Mouse (Mus musculus) liver, adult 2 months (tissue): ENCODE measurements at regions not wholly inside any gene's neighbourhood (a gene's known extent, or its start where the extent isn't known, plus 50 kb on each side); places are given as distances from the start of the nearest gene placed in this dataset.

Source experiments
- CTCF ChIP-seq: fragments of 200-500 bp; IDR thresholded peaks from 2 replicates; pipeline ENCODE4 v1.5.1; 2011; ENCODE audit warnings: low read depth, low read length, control low read depth
- POLR2A ChIP-seq: fragments of 200-500 bp; IDR thresholded peaks from 2 replicates; pipeline ENCODE4 v1.6.1; 2011; ENCODE audit warnings: low read length, control low read depth; ENCODE audit not compliant: insufficient read depth; ENCODE audit errors: extremely low read depth

DNA sequence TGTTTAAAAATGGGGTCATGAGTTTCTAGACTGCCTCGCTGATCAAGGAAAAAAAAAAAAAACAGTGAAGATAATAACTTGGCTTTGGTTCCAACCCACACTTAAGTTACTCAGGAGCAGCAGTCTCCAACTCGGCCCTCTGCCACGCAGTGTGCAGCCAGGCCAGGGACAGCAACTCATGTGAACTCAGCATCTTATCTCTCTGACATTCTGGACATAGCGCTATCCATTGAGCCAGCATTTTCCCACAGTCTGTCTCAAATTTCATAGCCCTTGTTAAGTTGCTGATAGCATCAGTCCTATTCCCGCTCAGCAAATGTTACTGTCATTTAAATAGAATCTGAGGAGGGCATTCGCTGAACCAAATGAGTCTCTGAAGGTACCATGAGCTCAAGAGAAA lies 102.2 kb downstream of the Ndfip2 start:
- TF ChIP-seq CTCF (no peak), POLR2A (no peak)
